Comparison of ENCODE assay signal across 9 mouse cellular contexts in the genomic region with DNA sequence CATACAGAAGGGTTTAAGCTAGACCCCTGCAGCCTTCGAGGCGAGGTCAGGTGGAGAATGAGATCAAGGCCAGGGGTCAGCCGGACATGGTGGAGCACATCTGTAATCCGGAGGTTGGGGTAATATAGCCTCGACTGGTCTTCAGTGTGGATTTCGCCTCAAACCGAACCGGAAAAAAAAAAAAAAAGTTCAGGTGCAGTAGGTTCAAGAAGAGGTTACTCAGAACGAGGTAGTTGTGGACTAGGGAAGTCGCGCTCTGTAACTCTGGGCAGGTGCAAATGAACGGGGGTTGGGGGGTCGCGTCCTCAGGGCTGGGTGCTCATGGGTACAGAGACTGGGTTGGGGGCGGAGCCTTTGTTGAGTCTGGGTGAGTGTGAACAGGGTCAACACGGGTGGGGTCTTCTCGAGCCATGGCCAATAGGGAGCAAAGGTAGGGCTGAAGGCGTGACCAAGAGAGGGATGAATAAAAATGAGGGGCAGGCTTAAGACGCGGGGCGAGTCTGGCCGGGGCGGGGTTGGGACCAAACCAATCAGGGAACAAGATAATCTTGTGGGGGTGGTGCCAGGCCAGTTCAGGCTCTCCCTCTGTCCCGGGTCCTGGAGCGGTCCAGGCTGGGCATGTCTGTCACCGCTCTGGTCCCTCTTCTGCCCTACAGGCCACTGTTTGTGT. TPM values are rescaled to one million over a fixed set of nuclear protein-coding genes. Genes with fewer than 3 reads are reported as not detected.
DNase-seq lines count a peak whose midpoint lies in the region; ATAC-seq and TF ChIP-seq lines count a peak whose summit lies in the region.
"Had no signal": no experiment of that assay in that cellular context is flagged by ENCODE, and none has a peak within 500 bp of the region (broad histone marks: within the 10 kb centered on the region; RNA-seq: fewer than 3 reads in every experiment).

No protein-coding gene starts in this region.

- peak; percentile 88 for ATAC-seq in heart, postnatal 0 days (ENCODE audit: insufficient read depth, low read depth)

- TF ChIP-seq EP300 in heart, postnatal 0 days (IDR thresholded peaks at IDR 0.05; ENCODE audit: low read depth), result no peak

- peak overlapping the region; percentile 63 for H3K4me2 ChIP-seq in heart, postnatal 0 days (ENCODE audit: low read depth, low read length)

- peak; percentile 80 for DNase-seq in MEL-GATA-1-ER (ENCODE audit: extremely low read depth, low read depth)
- peak; percentile 50 for DNase-seq in c-Kit-positive CD71-negative TER-119-negative erythroid progenitor cells, embryonic 14.5 days (ENCODE audit: low read depth)
- peak; percentile 87 for DNase-seq in forebrain, embryonic 10.5 days (ENCODE audit: extremely low spot score, low spot score)
- peak; percentile 78 for DNase-seq in heart, postnatal 0 days (ENCODE audit: low spot score)
- peak; percentile 88 for DNase-seq in kidney, postnatal 14 days
- peak; percentile 73 for DNase-seq in lung, adult 2 months
- DNase-seq in yolk sac, embryonic 10.5 days (ENCODE audit: low spot score), result peak; percentile 87

- no peak for TF ChIP-seq POLR2A in lung, adult 2 months (IDR thresholded peaks at IDR 0.05; ENCODE audit: borderline replicate concordance, extremely low read depth, low read depth, low read length)
- no peak for TF ChIP-seq POLR2A in olfactory bulb, adult 2 months (IDR thresholded peaks at IDR 0.05; ENCODE audit: insufficient read depth, low read depth, low read length)

- H3K36me3 ChIP-seq in forebrain, embryonic 10.5 days (replicated peaks), result no peaks in the 10 kb centered on the region
- no peaks in the 10 kb centered on the region for H3K36me3 ChIP-seq in heart, postnatal 0 days (replicated peaks; ENCODE audit: control insufficient read depth, insufficient read depth, low read length)

- TF ChIP-seq CTCF in heart, postnatal 0 days (IDR thresholded peaks at IDR 0.05; ENCODE audit: low read depth), result no peak
- TF ChIP-seq CTCF in lung, adult 2 months (IDR thresholded peaks at IDR 0.05; ENCODE audit: insufficient read depth, low read length), result no peak
- no peak for TF ChIP-seq CTCF in olfactory bulb, adult 2 months (IDR thresholded peaks at IDR 0.05; ENCODE audit: insufficient read depth, low read depth, low read length)

- H3K9me3 ChIP-seq in forebrain, embryonic 10.5 days, result no peaks in the 10 kb centered on the region
- no peaks in the 10 kb centered on the region for H3K9me3 ChIP-seq in heart, postnatal 0 days (replicated peaks; ENCODE audit: control insufficient read depth, low read length)

- H3K9ac ChIP-seq in heart, postnatal 0 days (replicated peaks; ENCODE audit: low read depth, low read length), result no peak overlapping the region

- peaks cover 19% of the 10 kb centered on the region for H3K4me1 ChIP-seq in forebrain, embryonic 10.5 days
- peaks cover 7% of the 10 kb centered on the region; the same call in 1 of the 2 replicates for H3K4me1 ChIP-seq in heart, postnatal 0 days (ENCODE audit: control insufficient read depth, insufficient read depth)
- H3K4me1 ChIP-seq in lung, adult 2 months (ENCODE audit: control insufficient read depth, insufficient read depth, low read length), result no peaks in the 10 kb centered on the region
- peaks cover 13% of the 10 kb centered on the region for H3K4me1 ChIP-seq in olfactory bulb, adult 2 months (ENCODE audit: control insufficient read depth, insufficient read depth, low read length)

- WGBS in forebrain, embryonic 10.5 days, result 2% methylated on average over 26 of the region's 26 CpGs
- 3% methylated on average over 26 of the region's 26 CpGs for WGBS in heart, postnatal 0 days
- WGBS in lung, adult 2 months, result 2% methylated on average over 26 of the region's 26 CpGs
- WGBS in olfactory bulb, adult 2 months, result 1% methylated on average over 26 of the region's 26 CpGs

- H3K4me3 ChIP-seq in forebrain, embryonic 10.5 days, result peak overlapping the region; percentile 53
- peak overlapping the region; percentile 23 for H3K4me3 ChIP-seq in heart, postnatal 0 days (ENCODE audit: low read depth, low read length)
- H3K4me3 ChIP-seq in lung, adult 2 months (replicated peaks; ENCODE audit: extremely low read depth, low read depth, low read length), result peak overlapping the region; percentile 17
- H3K4me3 ChIP-seq in olfactory bulb, adult 2 months (ENCODE audit: insufficient read depth, low read depth, low read length), result peak overlapping the region; percentile 32

- peaks cover 45% of the 10 kb centered on the region for H3K27me3 ChIP-seq in forebrain, embryonic 10.5 days (ENCODE audit: poor library complexity, severe bottlenecking)
- peaks cover 22% of the 10 kb centered on the region for H3K27me3 ChIP-seq in heart, postnatal 0 days (ENCODE audit: control insufficient read depth, insufficient read depth, low read length)

- no peak overlapping the region for H3K27ac ChIP-seq in forebrain, embryonic 10.5 days
- H3K27ac ChIP-seq in heart, postnatal 0 days (ENCODE audit: low read depth), result no peak overlapping the region
- H3K27ac ChIP-seq in olfactory bulb, adult 2 months (ENCODE audit: insufficient read depth, low read depth, low read length), result no peak overlapping the region
- H3K27ac ChIP-seq: macrophage had no signal

RNA-seq across cellular contexts. Expression of gene Sec14l5, which starts 0.4 kb away (rescaled TPM):
- polyA plus RNA-seq in forebrain, embryonic 10.5 days (2016; fragmentation: Nextera tagmentation; extraction: Ambion mirVana), result 0.09 and 0.14 TPM in 2 replicates
- total RNA-seq in heart, postnatal 0 days (2014; rRNA removed; ENCODE audit: low replicate concordance), result not detected in 2 replicates
- not detected in 2 replicates for polyA plus RNA-seq in heart, postnatal 0 days (2015; fragmentation: Nextera tagmentation; extraction: Ambion mirVana)
- polyA plus RNA-seq in lung, adult 2 months (2012; rRNA removed), result 1.3 and 2.9 TPM in 2 replicates
- polyA plus RNA-seq in olfactory bulb, adult 2 months (2012; ENCODE audit: insufficient read depth, insufficient read length, low replicate concordance, missing spikeins), result not detected in 2 replicates
- polyA plus RNA-seq: macrophage had no signal

RNA-seq across cellular contexts. Expression of gene Ppl, which starts 14.3 kb away (rescaled TPM):
- polyA plus RNA-seq in forebrain, embryonic 10.5 days (2016; fragmentation: Nextera tagmentation; extraction: Ambion mirVana), result 0.81 and 0.95 TPM in 2 replicates
- total RNA-seq in heart, postnatal 0 days (2014; rRNA removed; ENCODE audit: low replicate concordance), result 1.9 and 2.4 TPM in 2 replicates
- polyA plus RNA-seq in heart, postnatal 0 days (2015; fragmentation: Nextera tagmentation; extraction: Ambion mirVana), result 0.85 and 1.00 TPM in 2 replicates
- polyA plus RNA-seq in lung, adult 2 months (2012; rRNA removed), result 16.8 and 34.2 TPM in 2 replicates
- not detected in 2 replicates for polyA plus RNA-seq in olfactory bulb, adult 2 months (2012; ENCODE audit: insufficient read depth, insufficient read length, low replicate concordance, missing spikeins)
- polyA plus RNA-seq: macrophage had no signal

RNA-seq across cellular contexts. Expression of gene Nagpa, which starts 57.3 kb away (rescaled TPM):
- 15.8 and 17.8 TPM in 2 replicates for polyA plus RNA-seq in forebrain, embryonic 10.5 days (2016; fragmentation: Nextera tagmentation; extraction: Ambion mirVana)
- 12.3 and 23.6 TPM in 2 replicates for total RNA-seq in heart, postnatal 0 days (2014; rRNA removed; ENCODE audit: low replicate concordance)
- 9.4 and 10.6 TPM in 2 replicates for polyA plus RNA-seq in heart, postnatal 0 days (2015; fragmentation: Nextera tagmentation; extraction: Ambion mirVana)
- 48.6 and 59.7 TPM in 2 replicates for polyA plus RNA-seq in lung, adult 2 months (2012; rRNA removed)
- polyA plus RNA-seq in olfactory bulb, adult 2 months (2012; ENCODE audit: insufficient read depth, insufficient read length, low replicate concordance, missing spikeins), result not detected in 2 replicates
